Mouse (Mus musculus) thymus, postnatal 25 days (tissue): ENCODE results near the gene Pcolce2.

Experiments used
- DNase-seq: peaks from one replicate; pipeline ENCODE4 v3.0.0; 2022

The Pcolce2 gene

DNA sequence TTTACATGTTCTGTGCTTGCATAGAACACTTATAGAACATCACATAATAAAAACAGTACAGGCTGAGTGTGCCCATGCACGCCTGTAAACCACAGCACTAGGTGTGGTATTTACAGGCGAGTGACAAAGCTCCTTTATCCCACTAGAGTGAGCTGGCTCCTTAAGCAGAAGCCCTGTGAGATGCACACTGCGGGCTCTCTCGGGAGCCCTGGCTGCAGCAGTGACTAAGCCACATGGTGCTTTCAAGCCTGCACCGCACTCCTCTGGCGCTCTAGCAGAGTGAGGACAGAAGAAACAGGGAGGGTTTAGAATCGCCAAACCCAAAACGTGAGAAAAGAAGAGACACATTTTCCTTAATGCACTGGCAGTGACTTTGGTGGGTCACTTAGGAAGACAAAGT, 75.2 kb downstream of the Pcolce2 start:
- no peak for DNase-seq

DNA sequence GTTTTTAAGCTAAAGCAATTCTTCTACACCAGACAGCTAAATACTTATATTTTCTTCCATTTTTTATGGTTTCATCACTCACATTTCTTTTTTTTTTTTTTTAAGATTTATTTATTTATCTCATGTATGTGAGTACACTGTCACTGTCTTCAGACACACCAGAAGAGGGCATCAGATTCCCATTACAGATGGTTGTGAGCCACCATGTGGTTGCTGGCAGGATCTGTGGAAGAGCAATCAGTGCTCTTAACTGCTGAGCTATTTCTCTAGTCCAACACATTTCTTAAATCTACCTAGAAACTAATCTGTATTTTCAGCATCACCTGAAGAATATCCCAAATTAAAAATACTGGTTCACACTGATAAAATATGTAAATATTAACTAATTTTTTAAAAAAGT, 98.8 kb downstream of the Pcolce2 start:
- no peak for DNase-seq

DNA sequence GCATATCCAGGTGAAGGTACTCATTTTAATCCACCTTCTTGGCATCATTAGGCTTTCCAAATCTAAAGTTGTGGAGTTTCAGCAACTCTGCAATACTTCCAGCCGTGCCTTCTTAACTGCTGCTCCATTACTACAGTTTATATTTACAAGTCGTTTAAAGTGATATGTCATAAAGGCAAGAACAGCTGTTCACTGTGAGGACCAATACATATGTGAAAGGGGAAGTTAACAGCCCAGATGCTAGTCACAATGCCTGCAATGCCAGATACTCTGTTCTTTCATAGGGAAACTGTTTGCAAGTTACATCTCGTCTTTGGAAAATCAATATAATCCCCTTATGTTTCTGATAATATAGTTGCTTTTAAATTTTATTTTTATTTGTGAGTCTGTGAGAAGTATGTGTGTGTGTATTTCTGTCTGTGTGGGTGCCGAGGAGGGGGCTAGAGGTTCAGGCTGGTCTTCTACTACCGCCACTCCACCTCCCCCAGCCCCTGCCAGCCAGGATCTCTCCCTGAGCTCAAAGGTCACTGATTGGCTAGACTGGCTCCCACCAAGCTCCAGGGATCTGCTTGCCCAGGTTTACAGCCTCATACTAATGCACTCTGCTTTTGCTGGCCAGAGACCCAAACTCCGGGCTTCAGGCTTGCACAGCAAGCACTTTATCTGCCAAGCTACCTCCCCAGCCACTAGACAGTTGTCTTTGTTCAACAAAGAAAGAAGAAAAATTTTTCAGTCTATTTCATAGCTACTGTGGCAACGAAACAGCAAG, 107.6 kb downstream of the Pcolce2 start:
- no peak for DNase-seq

DNA sequence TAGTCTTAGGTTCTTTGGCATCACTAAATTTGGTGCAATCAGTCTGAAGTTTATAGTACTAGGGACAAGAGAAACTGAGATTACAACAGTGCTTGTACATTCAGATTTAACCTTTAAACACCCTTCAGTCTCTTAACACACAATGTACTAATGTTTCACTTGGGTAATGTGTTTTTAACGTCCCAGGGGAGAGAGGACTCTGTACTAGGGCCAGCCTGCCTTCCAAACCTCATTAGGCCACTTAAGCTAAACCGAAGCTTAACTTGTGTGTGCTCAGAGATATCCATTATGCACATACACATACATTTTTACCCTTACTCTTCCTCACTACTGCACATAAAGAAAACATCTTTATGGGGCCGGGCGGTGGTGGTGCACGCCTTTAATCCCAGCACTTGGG, 109.9 kb downstream of the Pcolce2 start:
- DNase-seq = no peak
